Mouse (Mus musculus) CD4-positive, CD25-positive, alpha-beta regulatory T cell, adult 4 months (primary cell): ENCODE measurements around the gene Myl6b. TPM values are rescaled to one million over a fixed set of nuclear protein-coding genes. Genes with fewer than 3 reads are reported as not detected.

Experiments
- polyA plus RNA-seq, 2 experiments: library from polyadenylated mRNA; unstranded; fragments of 100-300 nt; shearing (Covaris generic); gene quantifications; one replicate each; pipeline ENCODE4 v1.2.1; 2017

Gene Myl6b
- polyA plus RNA-seq, 2 experiments from 2014 or later: 4.3 to 5.4 TPM

Other genes starting within 250 kb of the Myl6b start
- not detected for gene Apon, start 244.6 kb downstream of the Myl6b start, polyA plus RNA-seq
- gene Apof, start 230.0 kb downstream of the Myl6b start, polyA plus RNA-seq: not detected
- 10 to 100 TPM; 58.1 to 92.7 TPM for gene Stat2, start 228.1 kb downstream of the Myl6b start, polyA plus RNA-seq
- gene Il23a, start 199.9 kb downstream of the Myl6b start, polyA plus RNA-seq: not detected
- 10 to 100 TPM; 24.4 to 48.3 TPM for gene Pan2, start 195.3 kb downstream of the Myl6b start, polyA plus RNA-seq
- 100 to 1,000 TPM; 116 to 120 TPM for gene Cnpy2, start 176.2 kb downstream of the Myl6b start, polyA plus RNA-seq
- gene Cs, start 161.0 kb downstream of the Myl6b start, polyA plus RNA-seq: 100 to 1,000 TPM; 124 to 182 TPM
- 10 to 100 TPM; 14.5 to 15.7 TPM for gene Coq10a, start 129.7 kb downstream of the Myl6b start, polyA plus RNA-seq
- gene Ankrd52, start 121.6 kb downstream of the Myl6b start, polyA plus RNA-seq: 1 to 10 TPM; 2.3 to 3.3 TPM
- gene Slc39a5, start 97.5 kb downstream of the Myl6b start, polyA plus RNA-seq: not detected
- 10 to 100 TPM; 63.3 to 77.5 TPM for gene Nabp2, start 87.2 kb downstream of the Myl6b start, polyA plus RNA-seq
- gene Rnf41, start 87.0 kb downstream of the Myl6b start, polyA plus RNA-seq: 10 to 100 TPM; 28.7 to 51.8 TPM
- gene Smarcc2, start 39.4 kb downstream of the Myl6b start, polyA plus RNA-seq: 10 to 100 TPM; 45.7 to 62.7 TPM
- 100 to 1,000 TPM; 937 to 954 TPM for gene Myl6, start 4.5 kb downstream of the Myl6b start, polyA plus RNA-seq
- 10 to 100 TPM; 68.4 to 84.4 TPM for gene Esyt1, start 27.2 kb upstream of the Myl6b start, polyA plus RNA-seq
- 10 to 100 TPM in 1 of 2 experiments, 1 to 10 TPM in 1; 9.2 to 11.8 TPM for gene Zc3h10, start 49.1 kb upstream of the Myl6b start, polyA plus RNA-seq
- gene Rpl41, start 50.6 kb upstream of the Myl6b start, polyA plus RNA-seq: 1,000 to 10,000 TPM; 4,848 to 7,095 TPM
- gene Pa2g4, start 67.3 kb upstream of the Myl6b start, polyA plus RNA-seq: 100 to 1,000 TPM; 114 to 117 TPM
- 1 to 10 TPM; 6.6 to 9.3 TPM for gene Erbb3, start 91.0 kb upstream of the Myl6b start, polyA plus RNA-seq
- 1,000 to 10,000 TPM; 1,420 to 1,755 TPM for gene Rps26, start 128.1 kb upstream of the Myl6b start, polyA plus RNA-seq
- gene Ikzf4, start 147.3 kb upstream of the Myl6b start, polyA plus RNA-seq: 100 to 1,000 TPM; 102 to 158 TPM
- gene Suox, start 175.4 kb upstream of the Myl6b start, polyA plus RNA-seq: 10 to 100 TPM; 25.7 to 44.3 TPM
- gene Rab5b, start 197.6 kb upstream of the Myl6b start, polyA plus RNA-seq: 100 to 1,000 TPM in 1 of 2 experiments, 10 to 100 TPM in 1; 69.1 to 111 TPM
- 1 to 10 TPM; 4.8 TPM for gene Pmel, start 205.5 kb upstream of the Myl6b start, polyA plus RNA-seq
- gene Cdk2, start 206.3 kb upstream of the Myl6b start, polyA plus RNA-seq: 10 to 100 TPM; 19.7 to 23.2 TPM
- 100 to 1,000 TPM; 322 to 370 TPM for gene Dgka, start 246.2 kb upstream of the Myl6b start, polyA plus RNA-seq
- gene Pym1, start 249.2 kb upstream of the Myl6b start, polyA plus RNA-seq: 10 to 100 TPM; 58.0 to 86.6 TPM